Mouse (Mus musculus): ENCODE results near the gene Zfyve19. TPM values are rescaled to one million over a fixed set of nuclear protein-coding genes. Genes with fewer than 3 reads are reported as not detected.

Zfyve19 gene
- total RNA-seq, 1 experiment: 19.8 TPM

DNA sequence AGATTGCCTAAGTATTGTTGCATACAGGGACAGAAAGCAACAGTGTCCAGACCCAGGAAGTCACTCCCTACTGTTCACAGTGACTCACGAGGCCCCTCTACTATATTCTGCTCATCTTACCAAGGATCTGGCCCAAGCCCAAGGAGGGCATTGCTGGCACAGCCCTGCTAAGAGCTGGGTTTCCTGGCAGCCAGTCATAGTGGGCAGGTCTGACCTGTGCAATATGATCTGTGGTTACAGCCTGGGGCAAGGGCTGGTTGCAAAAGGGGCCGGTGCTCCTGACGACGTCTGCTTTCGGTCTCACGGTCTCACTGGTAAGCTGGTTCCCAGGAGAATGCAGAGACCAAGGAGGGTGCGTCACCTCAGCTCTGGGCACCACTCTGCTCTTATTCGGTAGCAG lies 54.6 kb downstream of the Zfyve19 start:
- no peak overlapping the region for H3K4me3 ChIP-seq (ENCODE audit: insufficient read depth in 1 of 2, low read depth in 1 of 2, low read length in 2 of 2, poor library complexity in 1 of 2, severe bottlenecking in 1 of 2)
- in situ Hi-C loops (cut with MboI; ENCODE audit: low sequenced_read_pairs in 2 of 2, unreplicated experiment in 2 of 2): no loop called here
- no peak for DNase-seq (ENCODE audit: low read depth, low spot score)
- H3K9me3 ChIP-seq (ENCODE audit: control insufficient read depth, insufficient read depth, low read depth, low read length): no peaks in the 10 kb centered on the region
- no peaks in the 10 kb centered on the region for H3K36me3 ChIP-seq (ENCODE audit: control insufficient read depth, insufficient read depth, low read length, poor library complexity, severe bottlenecking)
- peaks cover 0 to 3% of the 10 kb centered on the region in 2 experiments; a peak in 1 of 4 replicates for H3K4me1 ChIP-seq (ENCODE audit: control insufficient read depth in 2 of 2, insufficient read depth in 2 of 2, low read length in 2 of 2, poor library complexity in 1 of 2)
- H3K27ac ChIP-seq (ENCODE audit: insufficient read depth, low read depth, low read length, poor library complexity, severe bottlenecking): no peak overlapping the region
- H3K9ac ChIP-seq (ENCODE audit: insufficient read depth, low read depth, low read length, poor library complexity, severe bottlenecking): no peak overlapping the region
- TF ChIP-seq MAFK (IDR thresholded peaks at IDR 0.05; ENCODE audit: insufficient read depth, low read depth, low read length) (no peak), ZNF384 (IDR thresholded peaks at IDR 0.05; ENCODE audit: low read depth, low read length) (no peak), CHD2 (IDR thresholded peaks at IDR 0.05; ENCODE audit: low read depth, low read length) (no peak), HCFC1 (IDR thresholded peaks at IDR 0.05; ENCODE audit: borderline replicate concordance, insufficient read depth, low read length) (no peak), ZC3H11A (IDR thresholded peaks at IDR 0.05; ENCODE audit: borderline replicate concordance, low read depth, low read length) (no peak)

DNA sequence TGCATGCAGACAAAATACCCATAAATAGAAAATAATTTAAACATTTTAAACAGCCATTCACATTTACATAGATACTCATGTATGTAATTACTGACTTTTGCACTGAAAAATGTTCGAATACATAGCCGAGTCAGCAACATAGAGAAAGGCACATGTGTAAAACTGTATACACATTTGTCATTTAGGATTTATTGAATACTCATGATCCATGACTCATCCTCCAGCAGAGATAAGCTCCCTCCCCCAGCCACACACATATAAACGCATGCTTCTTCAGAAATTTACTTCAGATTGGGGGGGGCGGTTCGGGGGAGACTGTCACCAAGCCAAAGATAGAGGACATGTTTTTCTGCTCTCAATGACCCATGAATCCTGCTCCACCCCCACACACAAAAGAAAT lies 55.4 kb downstream of the Zfyve19 start:
- Histone ChIP-seq H3K4me3 (ENCODE audit: insufficient read depth in 1 of 2, low read depth in 1 of 2, low read length in 2 of 2, poor library complexity in 1 of 2, severe bottlenecking in 1 of 2) (no peak overlapping the region), H3K4me1 (ENCODE audit: control insufficient read depth in 2 of 2, insufficient read depth in 2 of 2, low read length in 2 of 2, poor library complexity in 1 of 2) (peaks cover 0 to 3% of the 10 kb centered on the region in 2 experiments; a peak in 1 of 4 replicates), H3K36me3 (ENCODE audit: control insufficient read depth, insufficient read depth, low read length, poor library complexity, severe bottlenecking) (no peaks in the 10 kb centered on the region), H3K9me3 (ENCODE audit: control insufficient read depth, insufficient read depth, low read depth, low read length) (no peaks in the 10 kb centered on the region), H3K9ac (ENCODE audit: insufficient read depth, low read depth, low read length, poor library complexity, severe bottlenecking) (no peak overlapping the region), H3K27ac (ENCODE audit: insufficient read depth, low read depth, low read length, poor library complexity, severe bottlenecking) (no peak overlapping the region)
- in situ Hi-C loops (cut with MboI; ENCODE audit: low sequenced_read_pairs in 2 of 2, unreplicated experiment in 2 of 2): no loop called here
- DNase-seq (ENCODE audit: low read depth, low spot score): no peak
- TF ChIP-seq MAFK (IDR thresholded peaks at IDR 0.05; ENCODE audit: insufficient read depth, low read depth, low read length): no peak

Other genes with a start within 250 kb of the Zfyve19 start
- gene Ccdc32, start 179.2 kb upstream of the Zfyve19 start, total RNA-seq (2012; rRNA removed): 5.2 and 6.3 TPM in 2 replicates
- gene Rpusd2, start 173.8 kb upstream of the Zfyve19 start, total RNA-seq (2012; rRNA removed): 20.8 and 23.4 TPM in 2 replicates
- 25.5 and 31.4 TPM in 2 replicates for gene Knl1, start 161.5 kb upstream of the Zfyve19 start, total RNA-seq (2012; rRNA removed)
- gene Rad51, start 95.8 kb upstream of the Zfyve19 start, total RNA-seq (2012; rRNA removed): 37.3 and 42.2 TPM in 2 replicates
- 72.9 and 95.9 TPM in 2 replicates for gene Rmdn3, start 51.6 kb upstream of the Zfyve19 start, total RNA-seq (2012; rRNA removed)
- 12.7 and 14.1 TPM in 2 replicates for gene Gchfr, start 40.8 kb upstream of the Zfyve19 start, total RNA-seq (2012; rRNA removed)
- gene Gm14137, start 34.1 kb upstream of the Zfyve19 start, total RNA-seq (2012; rRNA removed): 0.37 and 0.45 TPM in 2 replicates
- 11.7 and 15.2 TPM in 2 replicates for gene Dnajc17, start 178 bp downstream of the Zfyve19 start, total RNA-seq (2012; rRNA removed)
- gene Ppp1r14d, start 21.3 kb downstream of the Zfyve19 start, total RNA-seq (2012; rRNA removed): 0.95 and 1.6 TPM in 2 replicates
- 80.3 and 167 TPM in 2 replicates for gene Spint1, start 28.7 kb downstream of the Zfyve19 start, total RNA-seq (2012; rRNA removed)
- 1.8 and 1.9 TPM in 2 replicates for gene Rhov, start 62.7 kb downstream of the Zfyve19 start, total RNA-seq (2012; rRNA removed)
- 17.0 and 17.8 TPM in 2 replicates for gene Vps18, start 80.1 kb downstream of the Zfyve19 start, total RNA-seq (2012; rRNA removed)
- gene Dll4, start 117.2 kb downstream of the Zfyve19 start, total RNA-seq (2012; rRNA removed): 0.27 and 0.42 TPM in 2 replicates
- 20.9 and 31.0 TPM in 2 replicates for gene Chac1, start 142.6 kb downstream of the Zfyve19 start, total RNA-seq (2012; rRNA removed)